ENCODE assay signal across 13 mouse cellular contexts in genomic region chr5:44211818-44212465, GRCm38 (mm10).
"Had no signal": no experiment of that assay in that cellular context is flagged by ENCODE, and none has a peak within 500 bp of the region (broad histone marks: within the 10 kb centered on the region; RNA-seq: fewer than 3 reads in every experiment).

No protein-coding gene starts in this region.

- H3K9ac ChIP-seq: limb, embryonic 12.5 days; lung, embryonic 15.5 days; midbrain, embryonic 12.5 days; neural tube, embryonic 12.5 days had no signal

- H3K27me3 ChIP-seq: limb, embryonic 12.5 days; lung, embryonic 15.5 days; megakaryocyte, embryonic 14.5 days; midbrain, embryonic 12.5 days; neural tube, embryonic 12.5 days had no signal

- H3K36me3 ChIP-seq: midbrain, embryonic 12.5 days had no signal

- DNase-seq: kidney, adult 8-10 months; kidney, postnatal 36 days; lung, postnatal 36 days; thymus, adult 18-20 months; thymus, postnatal 14 days had no signal

- H3K27ac ChIP-seq: left cerebral cortex, adult 2 months; limb, embryonic 12.5 days; lung, embryonic 15.5 days; midbrain, embryonic 12.5 days; neural tube, embryonic 12.5 days had no signal

- H3K9me3 ChIP-seq: limb, embryonic 12.5 days; lung, embryonic 15.5 days; megakaryocyte, embryonic 14.5 days; midbrain, embryonic 12.5 days; neural tube, embryonic 12.5 days had no signal

- ATAC-seq: intestine, postnatal 0 days had no signal

- H3K4me3 ChIP-seq: left cerebral cortex, adult 2 months; limb, embryonic 12.5 days; lung, embryonic 15.5 days; midbrain, embryonic 12.5 days; neural tube, embryonic 12.5 days had no signal

- H3K4me1 ChIP-seq: limb, embryonic 12.5 days; midbrain, embryonic 12.5 days; neural tube, embryonic 12.5 days had no signal

- H3K4me2 ChIP-seq: limb, embryonic 12.5 days; liver, embryonic 11.5 days; lung, embryonic 15.5 days; midbrain, embryonic 12.5 days; neural tube, embryonic 12.5 days had no signal
